ENCODE assay signal across 26 mouse cellular contexts in the genomic region with DNA sequence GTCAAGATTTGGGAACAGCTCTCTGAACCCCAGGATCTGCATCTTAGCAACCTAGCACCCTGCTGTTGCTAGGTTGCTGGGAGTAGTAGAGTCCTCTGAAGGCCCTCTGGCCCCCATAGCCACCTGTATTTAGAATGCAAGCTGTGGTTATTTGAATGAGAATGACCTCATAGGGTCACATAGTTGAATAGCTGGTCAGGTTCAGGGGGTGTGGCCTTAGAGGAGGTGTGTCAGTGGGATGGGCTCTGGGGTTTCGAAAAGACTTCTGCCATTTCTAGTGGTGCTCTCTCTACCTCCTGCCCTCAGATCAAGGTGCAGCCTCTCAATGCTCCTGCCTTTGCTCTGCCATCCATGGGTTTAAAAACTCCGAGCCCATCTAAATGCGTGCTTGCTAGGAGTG.
DNase-seq lines count a peak whose midpoint lies in the region; ATAC-seq and TF ChIP-seq lines count a peak whose summit lies in the region.
"Had no signal": no experiment of that assay in that cellular context is flagged by ENCODE, and none has a peak within 500 bp of the region (broad histone marks: within the 10 kb centered on the region; RNA-seq: fewer than 3 reads in every experiment).

No protein-coding gene starts in this region.

- no peaks in the 10 kb centered on the region for H3K36me3 ChIP-seq in liver, postnatal 0 days (replicated peaks; ENCODE audit: insufficient read depth, low read length)
- H3K36me3 ChIP-seq in liver, embryonic 11.5 days (ENCODE audit: control insufficient read depth, insufficient read depth, low read length), result no peaks in the 10 kb centered on the region
- H3K36me3 ChIP-seq: embryonic facial prominence, embryonic 10.5 days; embryonic facial prominence, embryonic 12.5 days; forebrain, embryonic 15.5 days; G1E had no signal

- no peaks in the 10 kb centered on the region for H3K27me3 ChIP-seq in liver, postnatal 0 days (ENCODE audit: insufficient read depth, low read length)
- H3K27me3 ChIP-seq in liver, embryonic 11.5 days (replicated peaks; ENCODE audit: control insufficient read depth, insufficient read depth, low read length), result no peaks in the 10 kb centered on the region
- H3K27me3 ChIP-seq: CH12.LX; embryonic facial prominence, embryonic 12.5 days; forebrain, embryonic 13.5 days; forebrain, embryonic 15.5 days had no signal

- no peak for TF ChIP-seq EP300 in liver, postnatal 0 days (IDR thresholded peaks at IDR 0.05; ENCODE audit: low read depth)

- 80% methylated on average over 3 of the region's 3 CpGs for WGBS in liver, postnatal 0 days (ENCODE audit: insufficient replicate concordance)
- WGBS in liver, embryonic 11.5 days, result 80% methylated on average over 3 of the region's 3 CpGs

- H3K4me3 ChIP-seq in liver, postnatal 0 days (ENCODE audit: low read depth, low read length), result no peak overlapping the region
- no peak overlapping the region for H3K4me3 ChIP-seq in liver, embryonic 11.5 days (ENCODE audit: low read depth, low read length)
- H3K4me3 ChIP-seq: embryonic facial prominence, embryonic 10.5 days; embryonic facial prominence, embryonic 12.5 days; forebrain, embryonic 13.5 days; forebrain, embryonic 15.5 days had no signal

- DNase-seq in heart, adult 11 months, result peak; percentile 52
- no peak for DNase-seq in heart, postnatal 25 days (ENCODE audit: low spot score)
- DNase-seq in liver, postnatal 0 days, result no peak
- no peak for DNase-seq in liver, embryonic 11.5 days (ENCODE audit: low spot score)
- DNase-seq in R1 (ENCODE audit: low read depth, low spot score), result peak; percentile 91
- no peak for DNase-seq in lung, postnatal 4 days
- no peak for DNase-seq in embryo, embryonic 11 days
- DNase-seq: adrenal gland, adult 8-10 months; adrenal gland, postnatal 25 days; B cell, adult 2 months; cerebellum, adult 11 months; cerebellum, adult 18-20 months; cerebellum, adult 8-10 months; cerebellum, adult 9-11 months; cerebellum, postnatal 14 days; cerebellum, postnatal 36 days; forebrain, postnatal 0 days had no signal

- H3K9ac ChIP-seq in liver, postnatal 0 days (replicated peaks), result no peak overlapping the region
- H3K9ac ChIP-seq in liver, embryonic 11.5 days (ENCODE audit: low read depth, low read length), result no peak overlapping the region
- H3K9ac ChIP-seq: embryonic facial prominence, embryonic 12.5 days; forebrain, embryonic 13.5 days; forebrain, embryonic 15.5 days; forebrain, postnatal 0 days had no signal

- H3K27ac ChIP-seq in liver, postnatal 0 days (ENCODE audit: low read depth), result no peak overlapping the region
- H3K27ac ChIP-seq in liver, embryonic 11.5 days (ENCODE audit: low read depth, low read length), result no peak overlapping the region
- H3K27ac ChIP-seq: embryonic facial prominence, embryonic 10.5 days; embryonic facial prominence, embryonic 12.5 days; forebrain, embryonic 13.5 days; forebrain, embryonic 15.5 days had no signal

- TF ChIP-seq CTCF in liver, postnatal 0 days (IDR thresholded peaks at IDR 0.05; ENCODE audit: low read depth), result no peak

- intact Hi-C loops in heart, postnatal 25 days (cut with DNase I), result no loop called here

- ATAC-seq in liver, postnatal 0 days, result 0 out of 2 replicates have a peak, but pooled peaks have one; percentile 17
- ATAC-seq in liver, embryonic 11.5 days (replicated peaks; ENCODE audit: low FRiP score), result no peak
- ATAC-seq: activated CD4-positive, CD25-positive, alpha-beta regulatory T cell, adult 4 months; CD4-positive, CD25-positive, alpha-beta regulatory T cell, adult 4 months; forebrain, embryonic 13.5 days; forebrain, embryonic 15.5 days; forebrain, postnatal 0 days; Patski had no signal

- no peaks in the 10 kb centered on the region for H3K9me3 ChIP-seq in liver, postnatal 0 days (ENCODE audit: low read length)
- H3K9me3 ChIP-seq in liver, embryonic 11.5 days (ENCODE audit: control insufficient read depth, low read length), result no peaks in the 10 kb centered on the region
- H3K9me3 ChIP-seq: embryonic facial prominence, embryonic 10.5 days; embryonic facial prominence, embryonic 12.5 days; forebrain, embryonic 13.5 days; forebrain, embryonic 15.5 days had no signal

- no peak overlapping the region for H3K4me2 ChIP-seq in liver, postnatal 0 days (ENCODE audit: low read depth, low read length)
- H3K4me2 ChIP-seq in liver, embryonic 11.5 days, result no peak overlapping the region
- H3K4me2 ChIP-seq: embryonic facial prominence, embryonic 12.5 days; forebrain, embryonic 13.5 days; forebrain, embryonic 15.5 days had no signal

- no peaks in the 10 kb centered on the region for H3K4me1 ChIP-seq in liver, postnatal 0 days (ENCODE audit: insufficient read depth)
- H3K4me1 ChIP-seq in liver, embryonic 11.5 days (replicated peaks; ENCODE audit: control insufficient read depth, insufficient read depth, low read length), result no peaks in the 10 kb centered on the region

Comparison
In these comparisons a context has a peak if more than half of its experiments do, and no peak if none do; other contexts are left out.
1. DNase-seq: peak in heart, adult 11 months (single experiment) and R1 (single experiment); none in heart, postnatal 25 days (single experiment), liver, postnatal 0 days (single experiment), liver, embryonic 11.5 days (single experiment), lung, postnatal 4 days (0 of 2) and embryo, embryonic 11 days (single experiment).